Mouse (Mus musculus) midbrain, embryonic 14.5 days (tissue): ENCODE results near the gene Slc40a1. TPM values are rescaled to one million over a fixed set of nuclear protein-coding genes. Genes with fewer than 3 reads are reported as not detected.

Experiments used
- ATAC-seq: fragments of 200-750 bp; cut with Nextera tagmentation; 2 replicates; pipeline ENCODE4 v1.8.0; 2017; ENCODE audit warnings: moderate number of reproducible peaks, moderate library complexity; ENCODE audit not compliant: low FRiP score, low TSS enrichment
- DNase-seq: peaks from one replicate; pipeline ENCODE4 v3.0.0-alpha.2; 2015
- H3K27ac ChIP-seq: fragments of 300-500 bp; sonication (generic); replicated peaks from 2 replicates; pipeline ENCODE4 v1.5.1; 2014; ENCODE audit warnings: mild to moderate bottlenecking, low read depth, low read length, moderate library complexity
- H3K27me3 ChIP-seq: fragments of 300-500 bp; sonication (generic); 2 replicates; pipeline ENCODE4 v1.6.1; 2014; ENCODE audit warnings: low read length, control low read depth, mixed read lengths; ENCODE audit not compliant: control insufficient read depth, insufficient read depth
- H3K36me3 ChIP-seq: fragments of 300-500 bp; sonication (generic); 2 replicates; pipeline ENCODE4 v1.6.1; 2014; ENCODE audit warnings: low read length, control low read depth; ENCODE audit not compliant: control insufficient read depth, insufficient read depth
- H3K4me1 ChIP-seq: fragments of 300-500 bp; sonication (generic); 2 replicates; pipeline ENCODE4 v1.6.1; 2014; ENCODE audit warnings: mild to moderate bottlenecking, antibody characterized with exemption, low read length, control low read depth; ENCODE audit not compliant: control insufficient read depth, insufficient read depth
- H3K4me2 ChIP-seq: fragments of 300-500 bp; sonication (generic); 2 replicates; pipeline ENCODE4 v1.6.1; 2014; ENCODE audit warnings: mild to moderate bottlenecking, low read length, moderate library complexity
- H3K4me3 ChIP-seq: fragments of 300-500 bp; sonication (generic); replicated peaks from 2 replicates; pipeline ENCODE4 v1.5.1; 2014; ENCODE audit warnings: low read depth, low read length
- H3K9ac ChIP-seq: fragments of 300-500 bp; sonication (generic); replicated peaks from 2 replicates; pipeline ENCODE4 v1.6.1; 2014; ENCODE audit warnings: mild to moderate bottlenecking, low read length, moderate library complexity
- H3K9me3 ChIP-seq: fragments of 300-500 bp; sonication (generic); 2 replicates; pipeline ENCODE4 v1.6.1; 2016; ENCODE audit warnings: low read length, control low read depth, mixed read lengths; ENCODE audit not compliant: control insufficient read depth
- WGBS: fragments of 180-500 bp; shearing (Covaris S2); extraction: QIAGEN DNeasy Blood & Tissue Kit; methylation state at CpG from one replicate; pipeline ENCODE4 v1.1.7; 2014; 5-methylcytosine and 5-hydroxymethylcytosine counted together
- polyA plus RNA-seq: library from polyadenylated mRNA; unstranded; fragments of >200 nt; fragmentation: Nextera tagmentation; extraction: Ambion mirVana; gene quantifications from 2 replicates; pipeline ENCODE4 v1.2.1, GENCODE M21; 2014

Slc40a1 gene
- polyA plus RNA-seq, 1 experiment from 2014 or later, result 37.1 TPM

- DNase-seq (no peak), ATAC-seq (no peak)
- H3K4me2 ChIP-seq, result no peak overlapping the region
- no peaks in the 10 kb centered on the region for H3K36me3 ChIP-seq
- 87% methylated on average over 6 of the region's 6 CpGs for WGBS
- no peaks in the 10 kb centered on the region for H3K27me3 ChIP-seq
- H3K9me3 ChIP-seq, result no peaks in the 10 kb centered on the region
- no peaks in the 10 kb centered on the region for H3K4me1 ChIP-seq
- no peak overlapping the region for H3K27ac ChIP-seq
- no peak overlapping the region for H3K9ac ChIP-seq
- no peak overlapping the region for H3K4me3 ChIP-seq
Measured at GRCm38 (mm10) chr1:45876450-45877198, 49.7 kb downstream of the Slc40a1 start.

GRCm38 (mm10) chr1:45875640-45876039 is 50.7 kb downstream of the Slc40a1 start:
- Histone ChIP-seq H3K9ac (no peak overlapping the region), H3K4me3 (no peak overlapping the region), H3K27ac (no peak overlapping the region), H3K27me3 (no peaks in the 10 kb centered on the region), H3K36me3 (no peaks in the 10 kb centered on the region), H3K9me3 (no peaks in the 10 kb centered on the region), H3K4me2 (no peak overlapping the region), H3K4me1 (no peaks in the 10 kb centered on the region)
- DNase-seq (no peak), ATAC-seq (no peak)
- whole genome bisulfite sequencing, result 78% methylated on average over 2 of the region's 2 CpGs

GRCm38 (mm10) chr1:45873250-45873649 is 53.1 kb downstream of the Slc40a1 start:
- DNase-seq (no peak), ATAC-seq (no peak)
- Histone ChIP-seq H3K36me3 (no peaks in the 10 kb centered on the region), H3K27ac (no peak overlapping the region), H3K4me2 (no peak overlapping the region), H3K4me3 (no peak overlapping the region), H3K4me1 (no peaks in the 10 kb centered on the region), H3K27me3 (no peaks in the 10 kb centered on the region), H3K9me3 (no peaks in the 10 kb centered on the region), H3K9ac (no peak overlapping the region)
- WGBS, result 93% methylated on average over 2 of the region's 2 CpGs

- Histone ChIP-seq H3K9ac (no peak overlapping the region), H3K27ac (no peak overlapping the region), H3K9me3 (no peaks in the 10 kb centered on the region), H3K4me3 (no peak overlapping the region), H3K27me3 (no peaks in the 10 kb centered on the region), H3K4me2 (no peak overlapping the region), H3K36me3 (no peaks in the 10 kb centered on the region), H3K4me1 (no peaks in the 10 kb centered on the region)
- WGBS, result 86% methylated on average over 3 of the region's 3 CpGs
- ATAC-seq, result no peak
- no peak for DNase-seq
Measured at GRCm38 (mm10) chr1:45868479-45869137, 57.7 kb downstream of the Slc40a1 start.

- Histone ChIP-seq H3K36me3 (no peaks in the 10 kb centered on the region), H3K9me3 (no peaks in the 10 kb centered on the region), H3K4me2 (no peak overlapping the region), H3K4me1 (no peaks in the 10 kb centered on the region), H3K27me3 (no peaks in the 10 kb centered on the region), H3K9ac (no peak overlapping the region), H3K27ac (no peak overlapping the region), H3K4me3 (no peak overlapping the region)
- ATAC-seq (no peak), DNase-seq (no peak)
- WGBS, result 81% methylated on average over 1 of the region's 1 CpGs
Measured at GRCm38 (mm10) chr1:45868050-45868449, 58.3 kb downstream of the Slc40a1 start.

- DNase-seq, result no peak
- Histone ChIP-seq H3K36me3 (no peaks in the 10 kb centered on the region), H3K27me3 (no peaks in the 10 kb centered on the region), H3K27ac (no peak overlapping the region), H3K9me3 (no peaks in the 10 kb centered on the region), H3K4me2 (no peak overlapping the region), H3K4me1 (no peaks in the 10 kb centered on the region), H3K9ac (no peak overlapping the region), H3K4me3 (no peak overlapping the region)
- WGBS, result 85% methylated on average over 3 of the region's 3 CpGs
- ATAC-seq, result no peak
Measured at GRCm38 (mm10) chr1:45866288-45867018, 59.9 kb downstream of the Slc40a1 start.

- no peaks in the 10 kb centered on the region for H3K27me3 ChIP-seq
- ATAC-seq (no peak), DNase-seq (no peak)
- no peak overlapping the region for H3K4me3 ChIP-seq
- 86% methylated on average over 5 of the region's 5 CpGs for WGBS
- no peaks in the 10 kb centered on the region for H3K36me3 ChIP-seq
- no peak overlapping the region for H3K4me2 ChIP-seq
- no peaks in the 10 kb centered on the region for H3K9me3 ChIP-seq
- H3K27ac ChIP-seq, result no peak overlapping the region
- no peak overlapping the region for H3K9ac ChIP-seq
- no peaks in the 10 kb centered on the region for H3K4me1 ChIP-seq
Measured at GRCm38 (mm10) chr1:45865727-45866126, 60.6 kb downstream of the Slc40a1 start.

GRCm38 (mm10) chr1:45865316-45865715 is 61.0 kb downstream of the Slc40a1 start:
- Histone ChIP-seq H3K4me1 (no peaks in the 10 kb centered on the region), H3K9ac (no peak overlapping the region), H3K27ac (no peak overlapping the region), H3K4me2 (no peak overlapping the region), H3K9me3 (no peaks in the 10 kb centered on the region), H3K4me3 (no peak overlapping the region), H3K36me3 (no peaks in the 10 kb centered on the region), H3K27me3 (no peaks in the 10 kb centered on the region)
- DNase-seq (no peak), ATAC-seq (no peak)
- whole genome bisulfite sequencing, result 66% methylated on average over 1 of the region's 1 CpGs
